Mouse (Mus musculus): ENCODE measurements around the gene Alms1.

- TF ChIP-seq POLR2A (IDR thresholded peaks at IDR 0.05; ENCODE audit: insufficient read depth, low read depth, low read length) (no peak), CTCF (IDR thresholded peaks at IDR 0.05; ENCODE audit: insufficient read depth, low read depth, low read length) (no peak)
Measured at GRCm38 (mm10) chr6:85588568-85588967, 1.2 kb downstream of the Alms1 start.
